Mouse (Mus musculus) frontal cortex, postnatal 10 days (tissue): ENCODE data around the gene Selenbp2.
"Not testable (repeated sequence)": the region's sequence is repeated elsewhere in the genome, so short reads cannot be mapped to it uniquely, and the experiment has no call there.

Experiments used
- DNase-seq, 2 experiments: peaks; one replicate each; pipeline ENCODE4 v3.0.0; 2022; ENCODE audit warnings: low spot score in 2 of 2, mixed read lengths in 1 of 2

Selenbp2 gene

DNA sequence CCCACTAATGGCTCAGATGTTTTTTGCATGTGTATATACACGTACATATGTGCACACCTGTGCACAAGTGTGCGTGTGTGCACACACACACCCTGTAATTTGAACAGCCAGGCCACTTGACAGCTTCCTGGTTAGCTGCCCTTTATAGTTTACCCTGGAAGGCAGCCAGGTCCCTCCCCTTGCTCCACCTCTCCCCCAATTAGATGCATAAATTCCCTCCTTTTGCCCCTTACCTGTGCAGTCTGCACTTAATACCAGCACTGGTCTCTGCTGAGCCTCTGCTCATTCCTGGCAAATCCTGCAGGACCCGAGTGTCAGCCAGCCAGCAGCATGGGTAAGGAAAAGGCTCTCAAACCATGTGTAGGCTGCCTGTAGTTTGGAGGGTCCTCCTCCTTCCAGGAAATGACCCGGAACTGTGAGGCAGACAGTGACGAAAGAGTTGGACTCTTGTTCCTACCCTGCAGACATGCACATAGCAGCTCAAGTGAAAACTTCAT, at the start of gene Selenbp2:
Gene Selenbp2, plus strand, starts transcription at position 228 of the 497 bp plus-strand sequence.
- DNase-seq, result no peak

DNA sequence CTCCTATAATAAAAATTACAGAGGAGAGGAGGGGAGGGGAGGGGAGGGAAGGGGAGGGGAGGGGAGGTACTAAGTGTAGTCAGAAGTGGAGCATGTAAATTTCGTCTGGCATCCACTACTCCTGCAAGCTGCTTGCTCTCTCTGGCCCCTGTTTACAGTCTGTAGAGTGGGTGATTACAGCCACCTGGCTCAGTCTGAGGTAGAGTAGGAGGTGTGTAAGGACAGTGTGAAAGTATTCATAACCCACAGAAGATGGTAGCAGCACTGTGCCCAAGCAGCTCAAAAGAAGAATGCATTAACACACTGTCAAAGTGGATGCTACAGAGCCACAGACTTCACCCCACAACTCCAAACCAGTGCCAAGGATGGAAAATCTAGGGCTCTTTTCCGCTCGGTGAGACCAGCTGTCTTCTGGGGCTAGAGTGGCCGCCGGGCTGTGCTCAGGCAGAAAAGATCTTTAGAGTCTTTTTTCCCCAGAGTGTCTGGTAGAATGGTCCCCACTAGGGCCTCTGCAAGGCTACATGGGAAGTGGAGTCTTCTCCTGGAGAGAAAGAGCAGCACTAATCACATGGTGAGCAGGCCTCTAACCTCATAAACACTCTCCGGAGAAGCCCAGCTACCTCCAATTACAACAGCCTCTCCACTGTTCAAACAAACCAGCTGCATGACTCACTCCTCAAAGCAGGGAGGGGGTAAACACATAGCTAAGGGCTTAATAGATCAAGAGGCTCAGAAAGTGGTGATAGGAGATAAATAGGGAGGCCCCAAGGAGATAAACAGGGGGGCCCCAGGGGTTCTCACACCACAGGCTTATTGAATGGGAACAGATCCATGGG, 44.4 kb upstream of the Selenbp2 start:
- peak in 1 of 2 experiments; percentile 10 for DNase-seq

DNA sequence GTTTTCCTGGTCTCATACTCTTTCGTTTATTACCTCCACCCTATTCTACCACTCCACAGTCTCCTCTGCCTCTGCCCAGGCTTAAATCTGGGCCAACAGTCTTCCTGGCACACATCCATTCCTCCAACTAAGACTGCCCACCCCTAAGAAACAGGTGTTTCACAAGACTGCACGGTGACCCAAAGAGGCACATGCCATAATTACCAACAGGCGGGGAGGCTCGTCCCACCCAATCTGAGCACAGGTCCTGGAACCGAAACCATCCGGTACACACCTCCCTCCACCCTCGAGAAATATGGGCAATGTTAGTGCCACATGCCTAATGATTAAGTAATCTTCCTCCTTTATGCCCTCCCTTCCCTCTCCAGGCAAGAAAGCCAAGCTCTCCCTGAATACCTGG, 42.9 kb upstream of the Selenbp2 start:
- no peak for DNase-seq

DNA sequence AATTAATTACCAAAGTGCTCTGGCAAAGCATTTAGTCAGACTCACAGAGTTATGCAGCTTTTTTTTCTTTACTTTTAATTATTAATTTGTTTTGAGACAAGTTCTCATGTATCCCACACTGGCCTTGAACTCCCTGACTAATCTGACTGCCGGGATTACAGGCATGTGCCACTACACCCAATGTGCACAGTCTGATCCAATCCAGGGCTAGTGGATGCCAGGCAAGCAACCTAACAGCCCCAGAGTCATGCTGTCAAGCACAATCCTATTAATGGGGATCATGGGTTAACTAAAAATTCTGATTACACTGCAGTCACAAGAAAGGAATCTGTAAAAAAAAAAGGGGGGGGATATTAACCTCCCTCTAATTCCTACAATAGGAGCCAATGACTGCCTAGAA, 39.4 kb upstream of the Selenbp2 start:
- DNase-seq, result not testable (repeated sequence)

DNA sequence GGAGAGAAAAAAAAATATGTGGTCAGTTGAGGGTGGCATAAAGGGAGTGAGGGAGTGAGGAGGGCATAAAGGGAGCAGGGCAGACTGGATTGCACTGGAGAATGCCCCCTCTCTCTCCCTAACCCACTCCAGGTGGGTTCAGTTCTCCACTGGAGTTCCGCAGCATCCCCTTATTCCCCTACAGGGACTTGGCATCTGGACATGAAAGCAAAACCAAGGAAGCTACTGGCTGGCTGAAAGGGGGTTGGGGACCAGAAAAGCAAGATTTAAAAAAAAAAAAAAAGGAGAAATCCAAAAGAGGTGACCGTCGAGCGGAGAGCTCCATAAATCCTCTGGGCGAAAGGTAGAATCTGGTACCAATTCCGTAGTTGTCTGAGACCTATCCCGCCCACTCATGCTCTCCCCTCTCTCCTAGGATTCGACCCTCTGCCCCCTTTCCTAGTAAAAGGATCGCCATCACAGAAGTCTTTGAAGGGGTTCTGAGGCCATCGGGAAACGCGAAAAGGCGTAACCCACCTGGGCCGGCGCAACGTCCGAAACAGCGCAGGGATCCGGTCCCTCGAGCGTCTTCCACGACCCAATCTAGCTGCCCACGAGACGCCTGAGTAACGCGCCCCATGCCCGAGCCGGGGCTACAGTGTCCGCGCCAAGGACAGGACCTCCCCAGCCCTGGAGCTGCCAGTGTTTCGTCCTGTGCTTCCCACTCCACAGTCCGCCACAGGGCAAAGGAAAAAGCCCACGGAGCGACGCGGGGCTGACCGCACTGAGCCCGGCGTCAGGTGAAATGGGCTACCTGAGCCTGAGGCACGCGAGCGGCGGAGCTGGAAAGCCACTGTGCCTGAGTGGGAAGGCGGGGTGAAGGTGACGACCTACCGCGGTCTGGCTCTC, 35.3 kb upstream of the Selenbp2 start:
- DNase-seq, result not testable (repeated sequence)

DNA sequence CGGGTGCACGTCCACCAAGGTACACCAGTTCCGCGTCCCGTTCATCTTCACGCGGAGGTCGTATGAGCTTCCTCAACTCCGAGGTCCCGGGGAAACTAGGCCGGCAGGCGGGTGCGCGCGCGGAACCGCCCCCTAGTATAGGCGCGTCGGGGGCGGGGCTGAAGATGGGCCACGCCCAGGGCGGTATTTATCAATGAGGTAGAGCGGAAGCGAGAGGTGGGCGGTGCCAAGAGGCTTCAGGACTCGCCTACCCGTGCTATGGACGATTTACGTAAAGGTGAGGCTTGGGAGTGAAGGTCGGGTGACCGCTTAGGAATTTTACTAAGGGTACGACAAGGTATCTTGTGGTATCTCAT, 34.6 kb upstream of the Selenbp2 start, which contains the start of gene Tuft1:
Gene Tuft1, minus strand, starts transcription at position 133 of the 356 bp plus-strand sequence.
- DNase-seq, result peak; percentile 19 to 47

DNA sequence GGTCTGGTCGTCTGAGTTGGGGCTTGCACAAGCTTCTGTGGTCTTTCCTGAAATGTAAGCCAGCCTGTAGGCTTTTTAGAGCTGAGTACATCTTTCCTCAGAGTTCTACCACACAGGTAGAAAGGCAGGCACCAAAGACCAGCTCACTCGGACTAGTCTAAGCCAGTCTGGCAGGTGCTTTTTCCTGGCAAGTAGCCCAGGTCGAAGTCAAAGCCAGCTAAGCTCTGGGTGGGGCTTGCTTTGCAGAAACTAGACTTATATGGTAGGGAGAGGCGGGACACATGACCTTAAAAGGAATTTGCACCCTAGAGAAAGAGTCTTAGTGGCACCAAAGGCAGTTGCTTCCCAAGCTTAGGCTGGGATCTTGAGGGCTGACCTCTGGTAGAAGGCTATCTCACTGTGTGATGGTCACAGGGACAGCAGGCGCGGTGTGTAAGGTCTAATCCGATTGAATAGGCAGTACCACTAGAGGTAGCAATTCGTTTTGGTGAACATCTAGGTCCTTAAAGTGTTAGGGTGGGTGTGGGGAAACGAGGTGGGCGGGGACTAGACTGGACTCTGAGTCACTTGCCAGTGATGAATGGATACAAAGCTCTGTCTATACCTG, 34.1 kb upstream of the Selenbp2 start:
- not testable (repeated sequence) for DNase-seq

DNA sequence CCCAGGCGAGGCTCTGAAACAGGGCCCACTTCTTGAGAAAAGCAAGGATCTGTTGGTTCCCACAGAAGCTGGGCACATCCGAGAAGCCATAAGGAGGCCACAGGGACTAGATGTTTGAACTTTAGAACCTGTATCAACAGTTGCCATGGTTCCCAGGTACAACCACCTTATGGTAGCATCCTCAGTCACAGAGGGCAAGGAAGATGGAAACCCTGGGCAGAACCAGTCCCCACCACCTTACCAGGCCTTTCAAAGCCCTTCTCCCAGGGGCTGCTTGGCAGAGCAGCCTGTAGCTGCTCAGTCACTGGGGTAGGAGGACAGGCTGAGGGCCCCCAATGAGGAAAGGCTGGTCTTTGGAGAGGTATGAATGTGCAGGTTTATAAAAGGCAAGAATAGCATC, 32.5 kb upstream of the Selenbp2 start:
- not testable (repeated sequence) for DNase-seq

DNA sequence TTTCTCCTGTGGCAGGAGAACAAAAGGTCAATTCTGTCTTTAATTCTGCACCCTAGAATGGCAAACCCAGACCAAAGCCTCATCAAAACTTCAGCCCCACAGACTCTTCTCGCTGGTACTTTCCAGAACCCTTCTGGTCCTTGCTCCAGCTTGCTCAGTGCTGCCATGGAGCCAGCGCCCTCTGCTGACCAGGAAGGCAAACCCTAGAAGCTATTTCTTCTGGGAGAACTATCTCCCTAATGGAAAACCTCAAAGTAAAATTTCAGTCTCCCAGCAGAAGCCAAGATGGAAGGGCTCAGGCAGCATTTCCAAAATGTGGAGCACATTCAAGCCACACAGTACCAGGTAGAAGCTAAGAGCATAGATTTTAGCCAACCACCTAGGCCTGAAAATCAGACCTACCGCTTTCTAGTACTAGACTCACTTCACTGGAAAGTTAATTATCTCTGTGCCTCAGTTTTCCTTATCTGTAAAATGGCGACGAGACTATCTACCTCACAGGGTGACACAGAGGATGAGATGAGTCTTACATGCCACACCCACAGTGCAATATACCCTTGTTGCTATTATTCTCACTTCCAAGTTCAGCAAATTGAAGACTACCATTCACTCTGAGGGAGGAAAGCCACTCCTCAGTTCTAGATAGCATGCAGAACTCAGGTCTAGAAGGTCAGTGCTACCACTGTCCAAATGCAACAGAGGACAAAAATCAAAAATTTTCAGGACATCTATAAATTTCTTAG, 28.1 kb upstream of the Selenbp2 start:
- DNase-seq, result not testable (repeated sequence)

DNA sequence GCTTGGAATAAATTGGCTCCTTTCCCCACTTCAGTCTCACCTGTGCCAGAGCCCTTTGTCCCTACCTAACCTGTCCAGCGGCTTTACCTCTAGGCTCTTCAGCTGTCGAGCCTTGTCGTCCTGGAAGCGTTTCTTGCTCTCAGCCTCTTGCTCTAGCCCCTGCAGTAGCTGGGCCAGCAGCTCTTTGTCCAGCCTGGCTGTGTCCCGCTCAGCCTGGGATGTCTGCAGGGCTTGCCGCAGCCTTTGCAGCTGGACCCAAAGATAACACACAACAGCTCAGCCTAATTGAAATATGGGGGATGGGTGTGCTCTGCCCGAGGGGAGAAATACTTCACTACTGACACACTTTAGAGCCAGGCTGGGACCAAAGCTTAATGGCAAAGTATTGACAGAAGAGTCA, 27.5 kb upstream of the Selenbp2 start:
- DNase-seq, result not testable (repeated sequence)

DNA sequence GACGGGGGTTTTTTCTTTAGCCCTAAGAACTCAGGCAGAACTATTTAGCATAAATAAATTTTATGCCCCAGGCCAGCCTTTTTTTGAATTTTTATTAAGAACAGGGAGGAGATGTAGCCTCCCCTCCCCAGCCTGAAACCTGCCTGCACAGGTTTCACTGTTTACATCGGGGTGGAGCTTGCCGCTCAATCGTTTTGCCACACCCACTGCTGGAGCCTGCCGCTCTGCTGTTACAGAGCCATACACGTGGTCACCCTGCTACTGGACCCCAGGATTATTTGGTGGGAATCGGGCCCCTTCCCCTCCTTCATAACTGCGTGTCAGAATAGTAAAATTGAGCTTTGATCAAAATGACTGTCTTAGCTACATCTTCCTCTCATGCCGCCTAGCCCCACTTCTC, 18.3 kb upstream of the Selenbp2 start:
- DNase-seq, result not testable (repeated sequence)

DNA sequence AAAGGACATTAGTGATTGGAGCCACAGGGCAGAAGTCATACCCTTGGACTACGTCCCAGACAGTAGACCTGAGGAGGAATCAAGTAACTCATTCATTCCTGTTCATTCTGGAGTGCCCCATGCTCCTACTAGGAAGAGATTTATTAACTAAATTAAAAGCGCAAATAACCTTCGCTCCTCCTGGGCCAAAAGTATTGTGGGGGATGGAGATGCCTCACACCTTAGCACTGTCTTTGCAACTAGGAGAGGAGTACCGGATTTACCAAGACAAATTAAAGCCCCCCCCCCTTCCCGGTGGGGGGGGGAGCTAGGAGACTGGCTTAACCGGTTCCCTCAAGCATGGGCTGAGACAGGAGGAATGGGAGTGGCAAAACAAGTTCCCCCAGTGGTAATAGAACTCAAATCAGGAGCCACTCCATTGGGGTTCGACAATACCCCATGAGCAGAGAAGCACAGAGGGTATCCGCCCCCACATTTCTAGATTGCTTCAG, 14.0 kb upstream of the Selenbp2 start:
- DNase-seq, result no peak

DNA sequence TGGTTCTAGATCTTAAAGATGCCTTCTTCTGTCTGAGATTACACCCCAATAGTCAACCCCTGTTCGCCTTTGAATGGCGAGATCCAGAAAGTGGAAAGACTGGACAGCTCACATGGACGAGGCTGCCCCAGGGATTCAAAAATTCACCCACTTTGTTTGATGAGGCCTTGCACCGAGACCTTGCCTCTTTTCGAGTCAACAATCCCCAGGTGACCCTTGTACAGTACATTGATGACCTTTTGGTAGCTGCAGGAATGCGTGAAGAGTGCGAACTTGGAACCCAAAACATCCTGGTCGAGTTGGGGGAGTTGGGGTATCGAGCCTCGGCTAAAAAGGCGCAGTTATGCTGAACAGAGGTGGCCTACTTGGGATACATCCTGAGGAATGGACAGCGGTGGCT, 13.3 kb upstream of the Selenbp2 start:
- not testable (repeated sequence) for DNase-seq

DNA sequence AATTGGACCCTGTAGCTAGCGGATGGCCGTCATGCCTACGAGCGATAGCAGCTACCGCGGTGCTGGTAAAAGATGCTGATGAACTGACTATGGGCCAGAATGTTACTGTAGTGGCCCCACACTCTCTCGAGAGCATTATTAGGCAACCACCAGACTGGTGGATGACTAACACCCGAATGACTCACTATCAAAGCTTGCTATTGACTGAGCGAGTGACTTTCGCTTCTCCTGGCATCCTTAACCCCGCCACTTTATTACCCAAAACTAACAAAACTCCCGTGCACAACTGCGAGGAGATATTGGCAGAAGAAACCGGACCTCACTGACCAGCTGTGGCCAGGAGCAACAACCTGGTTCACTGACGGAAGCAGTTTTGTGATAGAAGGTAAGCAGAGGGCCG, 12.6 kb upstream of the Selenbp2 start:
- no peak for DNase-seq

DNA sequence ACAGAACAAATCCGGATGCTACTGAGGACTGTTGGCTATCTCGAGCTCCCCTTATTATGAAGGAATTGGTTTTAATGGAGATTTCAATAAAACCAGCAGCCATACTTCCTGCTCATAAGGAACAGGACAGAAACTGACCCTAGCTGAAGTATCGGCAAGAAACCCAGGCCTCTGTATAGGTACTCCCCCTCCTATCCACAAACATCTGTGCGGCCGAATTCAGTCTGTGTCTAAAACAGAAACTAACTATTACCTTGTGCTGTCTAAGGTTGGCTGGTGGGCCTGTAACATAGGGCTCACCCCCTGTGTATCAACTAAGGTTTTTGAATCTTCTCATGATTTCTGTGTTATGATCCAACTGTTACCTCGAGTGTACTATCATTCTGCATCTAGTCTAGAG, 9.7 kb upstream of the Selenbp2 start:
- DNase-seq, result no peak

DNA sequence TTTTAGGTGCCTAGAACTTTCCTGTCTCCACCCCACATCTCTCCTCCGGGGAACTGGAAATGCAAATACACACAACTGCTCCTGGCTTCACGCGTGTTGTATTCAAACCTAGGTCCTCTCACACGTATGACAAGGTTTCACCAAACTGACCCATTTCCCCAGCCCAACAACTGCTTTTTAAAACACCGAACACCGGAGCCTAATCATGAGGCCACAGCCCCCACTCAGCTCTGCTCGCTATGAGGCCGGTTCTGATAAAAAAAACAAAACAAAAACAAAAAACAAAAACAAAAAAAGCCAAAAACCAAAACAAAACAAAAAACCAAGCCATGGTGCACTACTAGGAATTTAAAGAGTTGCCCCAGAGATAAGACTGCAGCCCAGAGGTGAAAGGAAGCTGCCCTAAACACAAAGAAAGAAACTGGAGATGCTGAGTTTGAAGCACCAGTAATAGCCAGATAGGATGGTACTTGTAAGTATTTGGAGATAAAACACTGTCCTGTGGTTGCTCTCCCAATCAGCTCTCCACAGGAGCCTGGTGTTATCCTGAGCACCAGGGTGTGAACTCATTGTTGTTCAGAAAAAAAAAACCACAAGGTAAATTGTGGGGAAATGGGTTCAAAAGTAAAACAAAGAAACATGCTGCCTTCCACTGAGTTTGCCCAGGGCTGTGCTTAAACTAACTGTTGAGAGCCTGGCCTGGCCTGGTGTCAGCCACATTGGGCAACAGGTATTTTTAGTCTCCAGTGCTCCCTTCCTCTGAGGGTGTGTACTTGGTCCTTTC, 7.2 kb upstream of the Selenbp2 start:
- DNase-seq, result not testable (repeated sequence)

DNA sequence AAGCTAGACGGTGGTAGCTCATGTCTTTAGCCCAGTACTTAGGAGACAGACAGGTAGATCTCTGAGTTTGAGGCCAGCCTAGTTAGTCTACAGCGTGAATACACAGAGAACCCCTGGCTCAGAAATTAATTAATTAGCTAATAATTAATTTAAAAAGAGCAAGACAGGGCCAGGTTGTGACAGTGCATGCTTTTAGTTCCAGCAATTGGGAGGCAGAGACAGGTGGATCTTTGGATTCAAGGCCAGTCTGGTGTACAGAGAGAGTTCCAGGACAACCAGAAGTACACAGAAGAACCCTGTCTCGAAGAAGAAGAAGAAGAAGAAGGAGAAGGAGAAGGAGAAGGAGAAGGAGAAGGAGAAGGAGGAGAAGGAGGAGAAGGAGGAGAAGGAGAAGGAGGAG, 4.7 kb upstream of the Selenbp2 start:
- not testable (repeated sequence) for DNase-seq

DNA sequence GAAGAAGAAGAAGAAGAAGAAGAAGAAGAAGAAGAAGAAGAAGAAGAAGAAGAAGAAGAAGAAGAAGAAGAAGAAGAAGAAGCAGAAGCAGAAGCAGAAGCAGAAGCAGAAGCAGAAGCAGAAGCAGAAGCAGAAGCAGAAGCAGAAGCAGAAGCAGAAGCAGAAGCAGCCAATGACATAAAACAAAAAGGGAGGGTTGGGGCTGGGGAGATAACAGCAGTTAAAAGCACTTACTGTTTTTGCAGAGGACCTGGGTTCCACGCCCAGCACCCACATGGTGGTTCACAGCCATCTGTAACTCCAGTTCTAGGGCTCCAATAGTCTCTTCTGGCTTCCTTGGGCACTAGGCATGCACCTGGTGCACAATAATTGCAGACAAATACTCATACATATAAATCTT, 4.2 kb upstream of the Selenbp2 start:
- DNase-seq, result not testable (repeated sequence)

DNA sequence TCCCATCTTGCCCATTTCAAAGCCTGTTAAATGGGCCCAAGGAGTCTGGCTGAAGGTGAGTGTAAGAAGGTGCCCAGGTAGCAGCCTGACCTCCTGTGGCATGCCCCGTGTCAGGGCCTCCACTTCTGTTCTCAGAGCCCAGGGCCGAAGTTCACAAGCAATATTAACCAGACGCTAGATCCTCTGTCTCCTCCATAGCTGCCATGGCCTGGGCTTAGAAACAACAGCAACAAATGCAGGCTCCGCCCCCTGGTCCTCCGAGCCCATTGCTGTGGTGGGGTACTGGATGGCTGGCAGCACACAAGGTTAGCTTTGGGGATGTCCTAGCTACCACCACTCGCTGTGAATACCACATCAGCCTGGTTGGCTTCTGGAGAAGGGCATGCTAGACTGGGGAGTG, 3.2 kb upstream of the Selenbp2 start:
- not testable (repeated sequence) for DNase-seq

DNA sequence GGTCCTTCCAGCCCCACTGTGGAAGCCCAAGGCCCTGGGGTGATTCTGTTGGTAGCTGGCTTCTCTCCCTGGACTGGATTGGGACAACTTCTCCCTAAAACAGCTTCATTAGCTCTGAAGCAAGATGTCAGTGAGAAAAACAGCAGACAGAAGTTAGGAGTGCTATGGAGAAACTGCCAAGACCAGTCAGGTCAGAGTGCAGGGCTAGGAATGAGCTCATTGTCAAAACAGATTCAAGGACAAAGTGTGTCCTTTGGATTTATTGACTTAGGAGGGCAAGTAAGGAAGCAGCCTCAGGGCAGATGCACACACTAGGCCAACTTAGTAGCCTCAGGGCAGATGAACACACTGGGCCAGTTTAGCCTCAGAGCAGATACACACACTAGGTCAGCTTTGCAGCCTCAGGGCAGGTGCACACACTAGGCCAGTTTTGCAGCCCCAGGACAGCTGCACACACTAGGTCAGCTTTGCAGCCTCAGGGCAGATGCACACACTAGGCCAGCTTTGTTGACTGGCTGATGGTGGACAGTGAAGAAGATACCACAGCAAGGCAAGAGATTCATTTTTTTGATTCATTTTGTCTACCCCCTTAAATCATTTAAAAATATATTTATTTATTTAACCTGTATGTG, 2.6 kb upstream of the Selenbp2 start:
- no peak for DNase-seq
